Mouse (Mus musculus): Measurements from ENCODE around the gene Hsdl2.
"Not testable (repeated sequence)": the region's sequence is repeated elsewhere in the genome, so short reads cannot be mapped to it uniquely, and the experiment has no call there.

Hsdl2 gene

DNA sequence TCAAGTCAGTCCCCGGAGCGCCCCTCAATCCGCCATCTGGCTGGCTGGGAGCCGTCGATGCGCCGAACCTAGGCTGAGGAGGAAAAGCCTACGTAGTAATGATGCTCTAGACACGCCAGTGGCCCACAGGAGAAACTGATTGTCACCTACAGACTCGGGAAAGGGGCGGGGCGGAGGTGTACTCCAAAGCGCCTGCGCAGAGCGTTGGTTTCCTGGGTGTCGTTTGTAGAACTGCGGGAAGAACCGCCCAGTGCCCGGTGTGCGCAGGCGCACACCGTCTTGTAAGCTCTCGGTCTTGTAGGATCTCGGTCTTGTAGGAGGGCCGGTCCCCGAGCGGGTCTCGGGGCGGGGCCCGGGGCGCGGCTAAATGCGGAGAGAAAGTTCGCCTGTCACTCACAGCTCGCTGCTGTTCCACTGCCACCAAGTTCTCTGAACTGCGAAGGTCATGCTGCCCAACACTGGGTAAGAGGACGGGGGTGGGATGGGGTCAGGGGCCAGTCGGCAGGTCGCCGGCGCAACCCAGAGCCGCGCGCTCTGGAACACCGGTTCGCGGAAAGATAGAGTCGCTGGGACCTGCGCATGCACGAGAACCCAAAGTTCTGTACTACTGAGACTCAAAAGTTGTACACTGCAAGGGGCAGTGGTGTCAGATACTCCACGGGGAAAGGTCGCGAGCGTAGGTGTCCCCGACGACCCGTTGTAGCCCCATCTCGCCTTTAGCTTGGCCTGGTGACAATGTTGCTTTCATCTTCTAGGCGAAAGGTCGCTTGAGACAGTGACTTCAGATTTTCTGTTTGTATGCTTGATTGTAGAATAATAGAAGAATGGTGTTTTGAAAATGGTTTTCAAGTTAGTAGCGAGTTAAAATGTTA lies at the start of gene Hsdl2:
Gene Hsdl2, plus strand, starts transcription at position 250 of the 872 bp plus-strand sequence.
- peak; percentile 100 for DNase-seq (ENCODE audit: low read depth)

DNA sequence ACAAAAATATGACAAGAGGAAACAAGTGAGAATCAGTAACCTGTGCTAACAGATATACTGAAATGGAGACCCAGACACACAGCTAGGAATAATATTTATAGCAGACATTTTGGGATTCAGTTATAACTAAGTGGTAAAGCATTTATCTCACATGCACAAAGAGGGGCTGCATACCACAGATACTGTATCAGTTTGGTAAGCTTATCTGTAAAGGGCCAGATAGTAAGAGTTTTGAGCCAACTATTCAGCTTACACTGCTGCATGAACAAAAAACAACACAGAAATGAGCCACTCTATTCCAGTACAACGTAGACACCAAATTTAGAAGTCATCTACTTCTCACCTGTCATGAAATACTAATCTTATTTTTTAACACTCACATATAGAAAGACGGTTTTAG lies 48.1 kb upstream of the Hsdl2 start:
- no peak for DNase-seq (ENCODE audit: low read depth)

DNA sequence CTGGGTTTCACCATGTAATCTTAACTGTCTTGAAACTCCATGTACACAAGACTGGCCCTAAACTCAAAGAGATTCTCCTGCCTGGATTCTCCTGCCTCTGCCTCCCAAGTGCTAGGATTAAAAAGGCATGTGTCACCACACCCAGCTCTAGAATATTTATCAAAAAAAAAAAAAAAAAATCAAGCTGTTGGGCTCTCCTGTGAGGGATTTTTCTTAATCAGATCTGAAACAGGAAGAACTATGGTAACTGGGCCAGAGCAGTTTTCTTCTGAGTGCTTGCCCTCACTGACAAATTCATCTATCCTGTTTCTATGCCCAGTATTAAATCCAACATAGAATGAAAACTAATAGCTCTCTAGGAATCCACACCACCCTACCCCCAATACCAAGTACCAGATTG lies 45.7 kb upstream of the Hsdl2 start:
- DNase-seq (ENCODE audit: low read depth) = no peak

DNA sequence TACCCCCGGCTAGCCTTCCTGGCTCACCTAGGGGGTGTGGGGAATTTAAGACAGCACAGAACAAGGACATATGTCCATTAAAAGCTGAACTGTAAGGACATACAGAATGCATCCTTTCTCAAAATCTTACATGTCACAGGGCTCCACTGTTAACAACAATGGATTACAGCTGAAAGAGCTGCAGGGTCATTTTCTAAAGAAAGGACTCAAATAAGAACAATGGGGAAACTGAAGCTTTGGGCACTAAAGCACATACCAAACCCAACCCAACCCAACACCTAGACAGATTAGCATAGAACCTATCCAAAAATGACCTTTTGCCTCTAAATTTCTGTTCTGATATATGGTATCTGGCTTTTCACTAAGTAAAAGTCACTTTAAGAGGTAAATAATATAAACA lies 45.1 kb upstream of the Hsdl2 start:
- DNase-seq (ENCODE audit: low read depth) = no peak

DNA sequence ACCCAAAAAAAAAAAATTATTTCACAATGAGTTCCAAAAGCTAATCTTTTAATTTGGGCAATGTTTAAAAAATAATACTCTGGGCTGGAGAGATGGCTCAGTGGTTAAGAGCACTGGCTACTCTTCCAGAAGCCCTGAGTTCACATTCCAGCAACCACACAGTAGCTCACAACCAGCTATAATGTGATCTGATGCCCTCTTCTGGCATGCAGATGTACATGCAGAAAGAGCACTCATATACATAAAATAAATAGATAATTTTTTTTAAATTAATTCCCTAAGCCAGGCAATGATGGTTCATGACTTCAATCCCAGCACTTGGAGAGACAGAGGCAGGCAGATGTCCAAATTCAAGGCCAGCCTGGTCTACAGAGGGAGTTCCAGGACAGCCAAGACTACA lies 38.4 kb upstream of the Hsdl2 start:
- no peak for DNase-seq (ENCODE audit: low read depth)

DNA sequence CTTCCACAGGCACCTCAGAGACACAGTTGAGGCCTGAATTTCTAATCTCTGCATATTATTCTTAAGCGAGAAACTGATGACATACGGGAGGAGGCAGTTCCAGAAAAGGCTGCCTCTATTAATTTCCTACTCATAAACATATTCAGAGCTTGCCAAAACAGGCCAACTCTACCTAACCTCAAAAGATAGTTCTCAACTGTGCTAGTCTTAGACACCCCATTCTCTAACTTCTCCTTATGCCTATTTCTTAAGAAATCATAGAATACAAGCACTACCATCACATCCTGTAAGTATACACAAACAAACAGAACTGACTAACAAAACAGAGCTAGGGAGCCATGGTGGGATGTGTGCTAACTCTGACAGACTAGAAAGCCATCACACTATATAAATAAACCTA lies 36.7 kb upstream of the Hsdl2 start:
- DNase-seq (ENCODE audit: low read depth) = peak; percentile 34

DNA sequence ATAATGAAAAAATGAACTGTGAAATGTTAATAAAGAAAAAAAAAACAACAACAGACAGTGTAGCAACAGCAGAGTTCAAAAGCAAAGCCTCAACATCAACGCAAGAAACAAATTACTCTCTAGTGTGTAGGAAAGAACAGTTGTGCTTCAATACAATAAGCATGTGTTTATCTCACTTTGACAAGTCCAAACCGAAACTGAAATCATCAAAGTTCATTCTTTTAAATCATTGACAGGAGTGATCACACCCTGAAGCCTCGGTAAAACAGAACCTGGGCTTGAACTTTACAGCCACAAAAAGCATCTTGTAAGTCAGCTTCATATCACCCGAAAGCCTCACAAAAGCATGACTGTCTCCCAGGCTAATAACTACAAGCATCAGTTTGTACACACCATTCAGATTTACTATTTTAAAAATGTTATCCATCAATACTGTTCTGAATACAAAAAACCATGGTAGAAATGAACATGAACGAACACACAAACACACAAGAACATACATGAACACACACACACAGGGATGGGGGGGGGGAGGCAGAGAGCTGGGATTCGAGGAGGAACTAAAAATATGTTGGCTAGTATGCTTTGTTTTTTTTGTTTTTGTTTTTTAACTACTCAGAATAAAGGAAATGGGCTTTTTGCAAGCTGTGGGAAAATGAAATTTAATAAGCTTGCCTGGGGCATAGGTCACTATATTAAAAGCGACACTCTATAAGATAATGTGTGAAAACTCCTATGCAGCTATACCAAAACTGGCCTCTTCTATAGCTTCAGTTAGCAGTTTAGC lies 34.9 kb upstream of the Hsdl2 start:
- DNase-seq (ENCODE audit: low read depth) = peak; percentile 80

DNA sequence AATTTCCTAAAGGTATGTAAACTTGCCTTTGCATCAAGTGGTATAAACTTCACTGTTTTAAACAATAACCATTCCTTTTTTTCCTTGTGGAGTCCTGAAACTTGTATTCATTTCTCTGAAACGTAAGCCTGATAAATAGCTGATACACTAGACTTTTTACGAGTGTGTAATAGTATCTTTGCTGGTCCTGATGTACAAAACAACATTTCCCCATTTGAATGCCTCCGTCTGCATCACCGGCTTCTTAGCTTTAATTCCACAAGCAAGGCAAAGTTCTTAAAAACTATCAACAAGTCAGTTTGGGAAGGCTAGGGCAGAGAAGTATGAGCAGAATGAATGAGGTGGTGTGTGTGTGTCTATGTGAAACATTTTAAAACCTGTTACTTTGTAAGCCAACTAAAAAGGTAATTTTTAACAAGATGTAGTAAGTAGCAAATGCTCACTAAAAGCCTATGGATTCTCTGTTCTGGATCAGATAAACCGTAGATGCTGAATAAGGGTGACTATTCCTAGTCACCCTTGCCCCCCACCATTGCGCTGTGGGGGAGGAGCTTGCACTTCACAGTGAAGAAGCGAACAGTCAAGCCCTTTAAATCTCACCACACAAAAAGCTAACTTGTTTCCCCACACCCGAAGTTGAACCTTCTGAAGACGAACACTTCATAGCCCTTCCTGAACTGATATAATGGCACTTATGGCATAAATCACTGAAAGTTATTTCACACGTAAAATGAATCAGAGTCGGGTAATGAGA lies 34.0 kb upstream of the Hsdl2 start:
- DNase-seq (ENCODE audit: low read depth) = peak; percentile 66

DNA sequence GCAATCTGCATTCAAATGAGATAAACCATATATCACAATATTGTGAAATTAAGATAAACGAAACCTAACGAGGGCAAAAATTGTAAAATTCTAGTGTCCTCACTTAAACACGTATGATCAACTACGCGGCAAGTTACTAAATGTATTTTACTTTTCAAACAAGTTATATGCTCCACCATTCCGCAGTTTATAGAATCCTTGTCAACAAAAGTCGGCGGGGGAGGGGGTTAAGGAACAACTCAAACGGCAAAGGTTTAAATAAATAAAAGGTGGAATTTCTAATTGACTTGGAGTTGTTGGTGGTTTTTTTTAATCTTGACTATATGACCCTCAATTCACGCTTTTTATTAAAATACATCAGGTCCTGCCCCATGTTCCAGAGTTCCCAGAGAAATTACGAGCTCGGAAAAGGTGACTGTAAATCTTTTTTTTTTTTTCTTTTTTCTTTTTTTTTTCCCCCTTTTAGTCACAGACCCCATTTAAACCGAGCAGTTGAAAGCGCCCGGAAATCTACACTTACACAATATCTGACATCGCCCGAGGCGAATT lies 33.3 kb upstream of the Hsdl2 start:
- DNase-seq (ENCODE audit: low read depth) = peak; percentile 53

DNA sequence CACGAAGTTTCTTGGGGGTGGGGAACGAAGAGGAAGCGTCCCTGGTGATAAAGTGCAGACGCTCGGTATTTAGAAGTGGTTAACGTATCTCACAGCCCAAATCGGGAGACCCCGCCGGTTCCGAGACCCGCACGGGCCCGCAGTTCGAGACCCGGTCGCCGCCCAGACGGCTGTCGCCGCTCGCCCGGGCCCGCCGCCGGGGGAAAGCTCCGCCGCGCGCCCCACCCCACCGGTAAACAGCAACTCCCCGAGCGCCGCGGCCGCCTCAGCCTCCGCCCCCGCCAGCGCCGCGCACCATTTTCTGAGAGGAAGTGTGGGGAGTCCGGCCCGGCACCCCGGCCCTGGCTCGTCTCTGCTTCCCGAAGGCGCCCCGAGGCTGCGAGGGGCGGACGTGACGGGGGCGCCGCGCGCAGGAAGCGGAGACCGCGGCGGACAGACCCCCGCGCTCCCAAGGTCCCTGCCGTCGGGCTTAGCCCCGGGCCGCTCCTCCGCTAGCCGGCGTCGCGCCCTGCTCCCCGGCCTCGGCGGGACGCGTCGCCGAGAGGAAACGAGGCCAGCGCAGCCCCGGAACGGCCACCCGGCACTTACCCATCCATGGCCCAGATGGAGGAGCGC lies 32.7 kb upstream of the Hsdl2 start:
- DNase-seq (ENCODE audit: low read depth) = peak; percentile 90

DNA sequence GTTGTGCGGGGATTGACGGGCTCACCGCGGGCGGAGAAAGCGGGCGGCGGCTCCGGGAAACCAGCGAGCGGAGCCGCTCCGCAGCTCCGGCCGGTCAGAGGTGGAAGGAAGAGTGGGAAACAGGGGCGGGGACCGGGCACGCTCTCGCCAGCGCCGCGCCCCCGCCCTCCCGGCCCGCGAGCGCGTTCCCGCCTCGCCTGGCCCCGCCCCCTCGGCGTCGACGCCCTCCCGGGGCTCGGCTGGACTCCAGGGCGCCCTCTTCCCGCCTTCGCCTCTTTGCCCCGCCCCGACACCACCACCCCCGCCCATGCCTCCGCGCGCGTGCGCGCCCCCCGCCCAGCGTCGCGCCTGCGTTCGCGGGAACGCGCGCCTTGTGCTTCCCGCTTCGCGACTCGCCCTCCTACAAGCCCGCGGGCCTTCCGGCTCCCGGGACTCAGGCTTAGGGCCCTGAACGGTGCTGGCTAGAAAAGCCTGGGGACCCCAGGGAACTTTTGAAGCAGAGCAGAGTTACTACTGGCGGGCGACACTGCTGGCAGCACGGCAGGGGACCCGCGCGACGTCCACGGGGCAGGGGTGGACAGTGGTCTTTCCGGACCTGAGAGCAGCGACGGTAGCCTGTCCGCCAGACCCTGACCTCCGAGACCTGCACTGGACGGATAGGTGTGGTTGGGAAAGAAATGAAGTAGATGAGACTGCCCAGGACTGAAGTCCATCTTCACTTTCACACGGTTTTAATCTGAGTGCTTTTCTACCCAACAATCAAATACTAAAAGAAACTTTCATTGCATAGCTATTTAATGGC lies 32.0 kb upstream of the Hsdl2 start, which contains the start of gene Ptbp3:
Gene Ptbp3, minus strand, starts transcription at position 190 of the 802 bp plus-strand sequence.
- DNase-seq (ENCODE audit: low read depth) = peak; percentile 97

DNA sequence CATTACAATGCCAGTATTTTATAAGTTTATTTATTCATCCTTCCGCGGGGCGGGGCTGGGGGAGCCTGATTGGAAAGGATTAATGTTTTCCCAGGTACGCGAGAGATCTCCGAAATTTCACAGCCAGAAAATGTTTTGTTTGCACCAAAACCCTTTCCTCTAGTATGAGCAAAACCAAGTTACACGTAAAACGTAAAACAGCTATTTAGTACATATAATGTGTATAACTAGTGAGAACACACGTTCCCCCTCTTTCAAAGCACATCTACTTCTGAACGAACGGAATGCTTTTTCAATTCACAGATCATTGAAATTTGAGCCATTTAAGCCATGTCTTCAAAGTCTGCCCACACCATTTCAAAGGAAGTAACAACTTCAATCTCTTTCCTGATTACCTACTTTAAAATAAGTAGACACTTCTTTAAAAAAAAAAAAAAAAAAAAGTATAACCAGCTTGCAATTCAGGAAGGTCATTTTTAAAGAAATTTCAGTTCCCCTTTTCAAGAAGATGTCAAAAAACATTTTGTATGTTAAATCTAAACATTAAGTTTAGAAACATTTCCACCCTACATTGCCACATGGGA lies 31.3 kb upstream of the Hsdl2 start:
- peak; percentile 43 for DNase-seq (ENCODE audit: low read depth)

DNA sequence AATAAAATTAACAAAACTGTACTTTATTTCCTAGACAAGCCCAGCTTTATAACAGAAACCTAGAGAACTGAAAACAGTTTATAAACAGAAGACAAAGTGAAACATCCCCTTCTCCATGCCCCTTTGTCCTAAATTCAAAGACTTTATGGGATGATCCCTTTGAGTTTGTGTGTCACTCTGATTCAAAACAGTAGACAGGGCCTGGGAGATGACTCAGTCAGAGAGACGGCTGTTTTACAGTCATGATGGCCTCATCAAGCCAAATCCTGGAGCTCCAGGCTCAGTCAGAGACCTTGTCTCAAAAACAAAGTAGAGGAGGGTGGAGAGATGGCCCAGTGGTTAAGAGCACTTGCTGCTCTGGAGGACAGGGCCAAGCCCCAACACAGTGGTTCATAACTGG lies 29.5 kb upstream of the Hsdl2 start:
- no peak for DNase-seq (ENCODE audit: low read depth)

DNA sequence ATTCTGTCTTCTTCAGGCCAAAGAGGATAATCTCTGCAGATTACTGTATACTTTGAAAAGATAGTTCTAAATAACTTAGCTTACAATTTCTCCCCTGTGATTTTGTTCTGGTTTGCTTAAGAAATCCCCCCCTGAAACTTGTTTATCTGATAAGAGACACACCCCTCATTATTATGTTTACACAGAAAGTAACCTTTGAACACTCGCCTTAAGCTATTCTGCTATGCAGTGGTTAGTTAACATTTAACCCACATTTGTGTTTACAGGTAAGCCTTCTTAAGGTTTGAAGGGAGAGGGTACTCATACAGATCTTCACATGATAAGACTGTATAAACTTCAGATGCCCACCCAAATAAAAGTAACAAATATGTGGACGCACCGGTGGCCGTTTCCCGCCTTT lies 28.5 kb upstream of the Hsdl2 start:
- no peak for DNase-seq (ENCODE audit: low read depth)

DNA sequence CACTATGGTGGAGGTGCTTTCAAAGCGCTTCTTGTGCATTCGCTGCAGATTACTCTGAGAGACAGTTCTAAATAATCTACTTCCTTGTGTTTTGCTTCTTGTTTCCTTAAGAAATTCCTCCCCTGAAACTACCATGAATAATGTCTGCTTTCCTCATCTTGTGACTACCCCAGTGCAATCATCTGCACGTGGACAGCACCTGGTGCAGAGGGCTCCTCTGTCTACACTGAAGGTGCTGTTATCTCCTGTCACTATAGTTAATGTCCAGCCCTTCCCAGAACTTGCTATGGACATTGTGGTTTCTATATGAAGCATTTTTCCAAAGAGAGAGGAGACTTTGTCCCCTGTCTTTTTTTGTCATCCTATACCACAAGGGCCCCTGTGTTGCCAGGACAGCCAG lies 27.8 kb upstream of the Hsdl2 start:
- DNase-seq (ENCODE audit: low read depth) = no peak

DNA sequence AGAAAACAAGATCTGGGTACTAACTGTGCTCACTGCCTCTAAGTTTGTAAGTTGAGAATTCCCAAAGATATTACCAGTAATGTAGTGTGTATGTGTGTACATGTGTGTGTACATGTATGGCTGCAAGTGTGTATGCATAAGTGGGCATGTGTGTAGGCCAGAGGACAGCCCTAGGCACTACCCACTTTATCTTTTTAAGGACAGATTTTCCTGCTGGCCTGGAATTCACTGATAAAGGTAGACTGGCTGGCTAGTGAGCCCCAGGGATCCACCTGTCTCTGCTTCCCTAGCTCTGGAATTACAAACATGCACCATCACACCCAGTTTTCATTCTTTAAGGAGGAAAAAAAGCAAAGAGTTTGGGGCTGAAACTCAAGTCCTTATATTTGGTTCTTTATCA lies 26.2 kb upstream of the Hsdl2 start:
- DNase-seq (ENCODE audit: low read depth) = no peak

DNA sequence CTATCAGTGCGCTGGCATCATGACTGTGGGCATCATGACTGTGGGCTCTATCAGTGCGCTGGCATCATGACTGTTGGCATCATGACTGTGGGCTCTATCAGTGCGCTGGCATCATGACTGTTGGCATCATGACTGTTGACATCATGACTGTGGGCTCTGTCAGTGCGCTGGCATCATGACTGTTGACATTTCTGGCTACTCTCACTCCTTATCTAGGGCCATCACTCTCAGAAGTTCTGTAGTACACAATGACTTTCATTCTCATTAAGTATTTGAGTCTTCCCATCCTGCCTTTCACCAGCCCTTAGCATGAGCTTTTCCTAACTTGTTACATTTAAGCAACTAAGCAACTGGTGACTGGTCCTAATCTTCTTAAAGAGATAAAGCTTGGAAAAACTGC lies 24.0 kb upstream of the Hsdl2 start:
- not testable (repeated sequence) for DNase-seq (ENCODE audit: low read depth)

DNA sequence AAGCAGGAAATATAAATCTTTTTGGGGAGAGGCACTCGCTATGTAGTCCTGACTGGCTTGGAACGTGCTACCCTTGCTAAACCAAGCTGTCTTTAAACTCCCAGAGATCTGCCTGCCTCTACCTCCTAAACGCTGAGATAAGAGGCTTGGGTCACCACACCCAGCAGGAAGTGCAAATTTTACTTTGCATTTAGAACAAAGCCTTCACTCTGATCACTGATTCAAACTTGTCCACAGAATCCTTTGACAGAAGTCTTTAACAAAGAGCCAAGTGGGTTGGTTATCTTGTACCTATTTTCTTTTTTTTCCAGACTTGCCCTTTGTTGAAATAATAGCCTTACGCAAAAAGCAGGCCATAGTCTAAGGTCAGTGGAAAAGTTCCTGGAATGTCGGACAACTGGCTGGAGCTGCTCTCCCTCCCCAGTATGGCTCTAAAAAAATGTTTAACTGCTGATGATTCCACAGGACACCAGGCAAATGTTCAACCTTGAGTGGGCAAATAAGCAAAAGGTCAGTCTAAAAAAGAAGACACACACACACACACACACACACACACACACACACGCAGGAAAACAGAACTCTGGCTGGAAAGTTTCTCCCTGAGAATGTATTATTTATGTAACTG lies 23.2 kb upstream of the Hsdl2 start:
- no peak for DNase-seq (ENCODE audit: low read depth)

DNA sequence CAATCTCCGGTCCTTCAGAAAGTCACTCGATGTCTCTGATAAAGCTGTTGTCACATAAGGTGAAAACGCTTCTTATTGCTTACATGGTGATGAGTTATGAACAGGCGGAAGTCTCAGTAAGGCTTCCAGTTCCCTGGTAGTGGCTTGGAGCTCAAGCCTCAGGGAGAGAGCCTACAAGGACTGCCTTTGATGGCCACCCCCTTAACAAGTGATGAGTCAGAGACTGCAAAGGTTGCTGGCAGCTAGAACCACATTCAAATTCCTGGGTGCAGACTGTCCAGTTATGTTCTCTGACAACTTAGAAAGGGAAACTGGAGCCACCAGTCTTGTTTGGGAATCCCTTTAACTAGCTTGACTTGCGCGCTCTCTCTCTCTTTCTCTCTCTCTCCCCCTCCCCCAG lies 21.2 kb upstream of the Hsdl2 start:
- DNase-seq (ENCODE audit: low read depth) = no peak

DNA sequence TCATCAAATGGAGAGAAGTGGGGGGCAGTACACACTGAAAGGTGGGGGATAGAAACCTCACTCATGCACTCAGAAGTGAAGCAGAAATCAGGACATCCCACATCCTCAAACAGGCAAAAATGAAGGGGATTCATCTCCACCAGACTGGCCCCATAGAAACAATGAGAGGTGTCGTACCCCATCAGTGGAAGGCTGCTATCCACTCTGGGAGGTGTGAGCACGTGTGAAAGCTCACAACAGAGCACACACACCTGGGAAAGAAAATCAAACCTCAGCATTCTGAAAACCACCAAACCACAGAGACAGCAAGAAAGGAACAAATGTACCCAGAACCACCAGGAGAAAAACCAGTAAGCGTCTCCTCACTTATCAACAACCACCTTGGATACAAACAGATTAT lies 17.2 kb upstream of the Hsdl2 start:
- DNase-seq (ENCODE audit: low read depth) = no peak
